8 mouse cellular contexts compared by ENCODE assay signal in genomic region chr6:126702116-126702515, GRCm38 (mm10). TPM values are rescaled to one million over a fixed set of nuclear protein-coding genes. Genes with fewer than 3 reads are reported as not detected.
DNase-seq lines count a peak whose midpoint lies in the region; ATAC-seq lines count a peak whose summit lies in the region.

No protein-coding gene starts in this region.

- H3K4me1 ChIP-seq in intestine, embryonic 15.5 days (replicated peaks): no peaks in the 10 kb centered on the region

- 3% methylated on average over 12 of the region's 12 CpGs for WGBS in intestine, embryonic 15.5 days

- no peaks in the 10 kb centered on the region for H3K36me3 ChIP-seq in intestine, embryonic 15.5 days

- peaks cover 14% of the 10 kb centered on the region; the same call in 1 of the 2 replicates for H3K27me3 ChIP-seq in intestine, embryonic 15.5 days (replicated peaks)

- ATAC-seq in activated CD4-positive, CD25-positive, alpha-beta regulatory T cell, adult 4 months: peak; percentile 36
- ATAC-seq in common myeloid progenitor, adult 5-6 weeks (replicated peaks; ENCODE audit: low read depth, poor library complexity, severe bottlenecking): peak; percentile 83
- ATAC-seq in intestine, embryonic 15.5 days: peak; percentile 78
- ATAC-seq in erythroid progenitor cell, adult 5-6 weeks (replicated peaks; ENCODE audit: low FRiP score, poor library complexity, severe bottlenecking): no peak

- no peaks in the 10 kb centered on the region for H3K9me3 ChIP-seq in intestine, embryonic 15.5 days

- H3K4me2 ChIP-seq in intestine, embryonic 15.5 days (replicated peaks): peak overlapping the region; percentile 53

- H3K9ac ChIP-seq in intestine, embryonic 15.5 days: no peak overlapping the region

- no peak overlapping the region for H3K4me3 ChIP-seq in intestine, embryonic 15.5 days (replicated peaks)

- intact Hi-C loops in gastrocnemius, postnatal 14 days (cut with DNase I; ENCODE audit: low total_unique reads): loop anchor here (5.0 kb wide), 1 partner anchor 135 kb away; no protein-coding TSS in a partner anchor
- intact Hi-C loops in left cerebral cortex, postnatal 25 days (cut with DNase I): loop anchor here (1.0 to 5.0 kb wide), 3 partner anchors 57 to 200 kb away; no protein-coding TSS in a partner anchor

- DNase-seq in gastrocnemius, postnatal 14 days: peak; percentile 54
- DNase-seq in left cerebral cortex, postnatal 25 days (ENCODE audit: low spot score in 2 of 2): peak; percentile 92 to 96
- peak; percentile 79 for DNase-seq in mesoderm, embryonic 11.5 days (ENCODE audit: low read depth, low spot score)
- peak; percentile 90 for DNase-seq in right cerebral cortex, postnatal 36 days (ENCODE audit: low spot score in 2 of 2)

- H3K27ac ChIP-seq in intestine, embryonic 15.5 days: no peak overlapping the region

RNA-seq across cellular contexts. Expression of gene Kcna6, which starts 38.4 kb away (rescaled TPM):
- polyA plus RNA-seq in activated CD4-positive, CD25-positive, alpha-beta regulatory T cell, adult 4 months (2017; shearing (Covaris generic)): not detected
- total RNA-seq in common myeloid progenitor, adult 5-6 weeks (2017): not detected in 2 replicates
- total RNA-seq in gastrocnemius, postnatal 14 days (2021): 1 to 10 TPM; 1.3 to 2.4 TPM
- polyA plus RNA-seq in intestine, embryonic 15.5 days (2015; fragmentation: Nextera tagmentation; extraction: Ambion mirVana): 2.6 and 2.9 TPM in 2 replicates
- 10 to 100 TPM; 67.8 to 68.1 TPM for total RNA-seq in left cerebral cortex, postnatal 25 days (2021)
- total RNA-seq in erythroid progenitor cell, adult 5-6 weeks (2015; ENCODE audit: low replicate concordance): not detected in 2 replicates
- not detected in 2 replicates for total RNA-seq in erythroid progenitor cell, adult 5-6 weeks (2017; ENCODE audit: low replicate concordance)

RNA-seq across cellular contexts. Expression of gene Kcna1, which starts 55.9 kb away (rescaled TPM):
- under 1 TPM in 1 of 2 experiments, not detected in 1; 0.13 TPM for polyA plus RNA-seq in activated CD4-positive, CD25-positive, alpha-beta regulatory T cell, adult 4 months (2017; shearing (Covaris generic))
- total RNA-seq in common myeloid progenitor, adult 5-6 weeks (2017): not detected in 2 replicates
- total RNA-seq in gastrocnemius, postnatal 14 days (2021): 1 to 10 TPM; 3.3 to 8.5 TPM
- polyA plus RNA-seq in intestine, embryonic 15.5 days (2015; fragmentation: Nextera tagmentation; extraction: Ambion mirVana): 0.38 and 0.43 TPM in 2 replicates
- total RNA-seq in left cerebral cortex, postnatal 25 days (2021): 100 to 1,000 TPM in 1 of 2 experiments, 10 to 100 TPM in 1; 95.1 to 113 TPM
- not detected in 2 replicates for total RNA-seq in erythroid progenitor cell, adult 5-6 weeks (2015; ENCODE audit: low replicate concordance)
- not detected in 2 replicates for total RNA-seq in erythroid progenitor cell, adult 5-6 weeks (2017; ENCODE audit: low replicate concordance)

Comparison
In these comparisons a context has a peak if more than half of its experiments do, and no peak if none do; other contexts are left out.
1. RNA of gene Kcna6, which starts 38.4 kb away (total RNA-seq): 67.8 to 68.1 TPM in left cerebral cortex, postnatal 25 days; 1.3 to 2.4 TPM in gastrocnemius, postnatal 14 days, not detected in common myeloid progenitor, adult 5-6 weeks and not detected in erythroid progenitor cell, adult 5-6 weeks; every median in the first group is over 10 times any median in the second.
2. RNA of gene Kcna1, which starts 55.9 kb away (total RNA-seq): 95.1 to 113 TPM in left cerebral cortex, postnatal 25 days; 3.3 to 8.5 TPM in gastrocnemius, postnatal 14 days, not detected in common myeloid progenitor, adult 5-6 weeks and not detected in erythroid progenitor cell, adult 5-6 weeks; every median in the first group is over 10 times any median in the second.
3. Peak in every context shown above with its lines, with median percentiles within 50 percentile points of each other: DNase-seq.